Mouse (Mus musculus) lung, adult 2 months (tissue): ENCODE measurements around the gene Lrrc31.

Source experiments
- CTCF ChIP-seq: fragments of 200-500 bp; IDR thresholded peaks from 2 replicates; pipeline ENCODE4 v1.5.1; 2011; ENCODE audit warnings: mild to moderate bottlenecking, low read length, control low read depth; ENCODE audit not compliant: insufficient read depth
- POLR2A ChIP-seq: fragments of 200-500 bp; IDR thresholded peaks from 2 replicates; pipeline ENCODE4 v1.6.1; 2011; ENCODE audit warnings: low read depth, mild to moderate bottlenecking, control low read depth, low read length, borderline replicate concordance; ENCODE audit errors: extremely low read depth

GRCm38 (mm10) chr3:30696346-30696745 lies 3.3 kb downstream of the Lrrc31 start:
- TF ChIP-seq CTCF (peak; percentile 65), POLR2A (no peak)
